Mouse (Mus musculus) left cerebral cortex, adult 9 months (tissue): Measurements from ENCODE around the gene Thap11.
A peak's percentile ranks its signal among the peaks of the same experiment; 100 is the strongest.
"Not testable (repeated sequence)": the region's sequence is repeated elsewhere in the genome, so short reads cannot be mapped to it uniquely, and the experiment has no call there.

Experiments used
- DNase-seq, 2 experiments: peaks; one replicate each; pipeline ENCODE4 v3.0.0; 2022; ENCODE audit warnings: low spot score in 2 of 2

Gene Thap11

DNA sequence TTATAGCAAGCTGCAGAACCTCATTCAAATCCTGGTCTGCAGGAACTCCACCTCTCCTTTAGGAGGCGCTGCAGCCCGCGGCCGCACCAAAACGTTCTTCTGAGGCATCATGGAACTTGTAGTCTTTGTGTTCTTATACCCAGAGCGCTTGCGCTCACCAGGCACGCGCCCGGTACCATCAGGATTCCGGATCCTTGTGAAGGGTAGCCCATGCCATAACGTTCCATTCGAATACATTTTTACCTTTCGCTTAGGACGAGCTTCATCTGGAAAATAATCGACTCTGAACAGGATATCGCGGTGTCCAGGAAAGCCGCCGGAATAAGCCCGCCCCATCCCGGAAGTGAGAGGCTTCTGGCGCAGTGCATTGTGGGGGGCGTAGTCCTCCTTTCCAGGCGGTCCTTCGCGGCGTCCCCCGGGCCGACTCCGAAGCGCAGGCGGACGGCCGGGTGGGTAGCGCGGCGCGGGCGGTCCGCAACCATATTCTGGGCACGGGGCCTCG, at the start of gene Thap11:
TSS of gene Thap11 (plus strand) at position 418 of the 502 bp plus-strand sequence.
- DNase-seq: peak; percentile 76 to 90

DNA sequence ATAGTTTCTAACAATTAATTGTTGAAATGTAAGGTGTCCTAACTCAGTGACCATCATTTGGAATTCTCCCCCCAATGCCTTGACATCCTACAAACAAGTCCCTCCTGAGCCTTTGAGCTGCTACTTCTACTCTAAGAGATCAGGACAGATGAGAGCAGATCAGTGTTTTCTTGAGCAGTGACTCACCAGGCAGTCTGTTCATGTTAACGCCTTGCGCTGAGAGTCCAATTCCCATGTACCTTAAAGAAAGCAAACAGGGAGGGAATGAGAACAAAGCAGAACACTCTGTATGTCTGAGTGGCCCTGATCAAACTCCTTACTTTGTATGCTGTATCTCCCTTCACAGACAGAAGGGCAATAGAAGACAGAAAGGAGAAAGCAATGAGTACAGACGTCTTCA, 49.6 kb upstream of the Thap11 start:
- DNase-seq: no peak

DNA sequence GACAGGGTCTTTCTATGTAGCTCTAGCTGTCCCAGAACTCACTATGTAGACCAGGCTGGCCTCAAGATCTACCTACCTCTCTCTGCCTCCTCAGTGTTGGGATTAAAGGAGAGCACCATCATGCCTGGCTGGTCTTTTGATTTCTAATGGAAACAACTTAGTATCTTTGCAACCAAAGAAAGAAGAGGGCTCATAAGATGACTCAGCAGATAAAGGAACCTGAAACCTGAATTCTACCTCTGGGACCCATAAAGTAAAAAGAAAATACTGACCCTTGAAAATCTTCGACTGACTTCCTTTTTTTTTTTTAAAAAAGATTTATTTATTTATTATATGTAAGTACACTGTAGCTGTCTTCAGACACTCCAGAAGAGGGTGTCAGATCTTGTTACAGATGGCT, 49.0 kb upstream of the Thap11 start:
- DNase-seq: no peak

DNA sequence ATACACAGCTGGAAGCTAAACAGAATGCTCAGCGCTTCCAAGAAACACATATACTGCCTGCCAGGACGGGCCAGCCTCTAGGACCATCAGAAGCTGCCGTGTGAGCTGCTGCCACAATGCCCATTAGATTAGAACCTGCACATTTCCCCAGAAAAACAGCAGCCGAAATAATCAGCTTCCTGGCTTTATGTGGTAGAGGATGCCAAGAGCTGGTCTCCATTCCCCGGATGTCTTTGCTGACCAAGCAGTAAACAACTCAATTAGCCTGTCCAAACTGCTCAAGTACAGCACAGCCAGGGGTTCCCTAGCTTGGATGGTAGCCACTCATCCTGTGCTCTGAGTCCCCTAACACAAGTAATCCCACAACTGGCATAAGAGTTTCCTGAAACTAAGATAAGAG, 47.2 kb upstream of the Thap11 start:
- DNase-seq: no peak

DNA sequence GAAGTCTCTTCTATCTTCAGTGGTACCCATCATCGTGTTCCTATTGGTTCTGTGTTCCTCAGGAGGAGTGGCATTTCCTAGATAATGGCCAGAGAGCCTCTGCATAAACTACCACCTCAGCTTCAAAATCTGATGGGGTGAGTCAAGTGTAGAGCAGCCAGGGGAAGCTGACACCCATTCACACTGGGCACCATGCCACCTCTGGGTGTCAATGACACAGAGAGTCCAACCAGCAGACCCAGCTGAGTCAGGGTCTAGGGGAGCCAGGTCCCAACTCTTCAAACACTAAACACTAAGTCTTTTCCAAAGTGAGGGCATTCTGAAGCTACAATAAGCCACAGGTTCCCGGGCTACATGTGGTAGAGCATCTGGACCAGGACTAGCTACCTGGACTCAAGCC, 46.5 kb upstream of the Thap11 start:
- no peak for DNase-seq

DNA sequence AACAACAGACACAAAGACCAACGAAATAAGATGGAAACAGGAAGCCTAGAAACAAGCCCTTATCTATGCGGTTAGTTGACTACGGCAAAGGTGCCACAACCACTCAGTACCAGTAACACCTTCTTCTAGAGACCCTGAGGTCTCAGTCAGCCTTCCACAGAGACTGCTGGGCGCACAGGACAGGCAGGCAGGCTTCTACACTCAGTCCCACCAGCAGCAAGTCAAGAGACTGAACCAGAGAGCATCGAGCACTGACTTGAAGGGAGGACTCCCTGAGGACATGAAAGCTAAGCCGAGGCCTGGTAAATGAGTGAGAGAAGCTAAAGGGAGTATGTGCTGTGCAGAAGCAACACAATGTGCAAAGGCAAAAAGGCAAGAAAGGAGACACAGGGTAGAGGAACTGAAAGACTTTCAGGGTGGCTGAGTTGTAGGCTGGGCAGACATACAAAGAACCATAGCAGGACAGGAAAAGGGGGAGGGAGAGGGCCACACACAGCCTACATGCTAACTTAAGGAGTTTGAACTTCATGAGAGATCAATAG, 44.6 kb upstream of the Thap11 start:
- no peak for DNase-seq

DNA sequence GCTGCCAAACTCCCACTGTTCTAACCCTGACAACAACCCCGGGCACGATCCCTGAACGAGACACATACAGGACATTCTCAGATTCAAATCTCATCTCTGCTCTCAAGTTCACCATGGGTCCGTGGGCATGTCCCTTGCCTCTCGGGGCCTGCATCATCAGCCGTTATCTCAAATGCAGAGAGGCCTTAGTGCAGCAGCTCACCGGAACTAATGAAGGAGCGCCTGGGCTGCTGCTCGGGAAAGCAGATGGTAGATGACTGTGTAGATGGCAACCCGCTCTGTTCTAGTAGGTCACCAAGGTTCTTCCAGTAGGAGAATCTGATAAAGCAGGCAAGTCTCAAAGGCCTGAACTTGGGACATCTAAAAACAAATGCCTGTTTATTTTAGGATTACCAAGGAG, 43.9 kb upstream of the Thap11 start:
- DNase-seq: no peak

DNA sequence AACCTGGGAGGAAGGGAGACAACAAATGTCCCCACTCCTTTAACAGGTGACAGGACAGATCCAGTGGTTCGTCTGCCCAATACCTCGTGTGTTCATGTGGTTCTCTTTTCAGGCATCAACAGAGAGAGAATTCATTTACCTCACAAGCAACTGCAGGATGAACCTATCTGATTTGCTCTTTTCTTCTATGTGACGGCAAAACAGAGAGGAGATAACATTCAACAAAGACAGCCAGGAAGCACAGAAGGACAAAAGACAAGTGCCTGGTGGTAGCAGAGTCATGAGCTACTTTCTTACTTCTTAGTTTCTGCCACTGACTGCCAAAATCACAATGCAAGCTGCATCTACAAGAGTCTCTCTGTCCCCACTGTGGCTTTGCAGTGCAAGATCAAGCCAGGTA, 43.4 kb upstream of the Thap11 start:
- DNase-seq: no peak

DNA sequence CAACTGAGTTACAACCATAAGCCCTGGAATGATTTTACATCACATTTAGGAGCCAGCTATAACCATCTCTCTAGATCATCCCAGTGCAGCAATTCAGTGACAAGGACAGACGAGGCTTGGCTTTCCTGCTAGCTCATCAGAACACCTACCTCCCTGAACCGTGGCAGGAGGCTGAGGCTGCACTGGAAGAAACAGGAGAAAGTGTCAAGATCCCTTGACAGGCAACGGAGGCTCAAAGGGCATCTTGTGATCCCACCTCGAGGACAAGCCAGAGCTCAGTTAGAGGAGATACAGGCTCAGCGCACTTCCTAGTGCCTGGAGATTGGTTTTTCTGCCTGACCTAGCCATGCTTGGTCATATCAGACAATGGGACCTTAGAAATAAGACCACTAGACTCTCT, 42.4 kb upstream of the Thap11 start:
- no peak for DNase-seq

DNA sequence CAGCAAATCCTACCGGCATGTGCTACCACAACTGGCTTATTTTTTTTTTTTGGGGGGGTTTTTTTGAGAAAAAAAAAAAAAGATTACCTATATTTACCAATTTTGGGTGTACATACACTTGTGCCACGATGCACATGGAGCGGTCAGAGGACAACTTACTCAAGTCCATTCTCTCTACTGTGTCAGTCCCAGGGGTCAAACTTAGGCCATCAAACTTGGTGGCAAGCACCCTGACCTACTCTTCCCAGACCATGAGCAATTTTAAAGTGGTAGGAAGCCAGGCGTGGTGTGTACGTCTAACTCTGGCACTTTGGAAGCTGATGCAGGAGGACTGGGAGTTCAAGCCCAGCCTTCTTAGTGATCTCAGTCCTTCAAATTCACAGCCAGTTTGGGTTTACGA, 41.7 kb upstream of the Thap11 start:
- no peak for DNase-seq

DNA sequence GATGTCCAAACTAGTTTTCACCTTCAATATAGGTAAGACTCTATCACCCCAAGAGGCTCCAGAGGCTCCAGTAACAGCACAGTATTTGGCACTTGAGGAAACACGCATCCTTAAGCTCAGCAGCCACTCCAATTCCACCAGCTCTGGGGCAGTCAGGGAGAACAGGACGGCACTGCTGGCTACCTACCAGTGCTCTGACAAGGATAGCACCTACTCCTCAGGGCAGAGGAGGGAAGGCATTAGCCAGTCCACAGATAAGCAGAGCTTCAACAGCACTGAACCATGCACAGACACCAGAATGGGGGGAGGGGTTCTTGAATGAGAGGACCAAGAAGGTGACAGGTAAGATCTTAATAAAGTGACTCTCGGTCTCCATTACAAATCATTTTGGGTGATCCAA, 35.3 kb upstream of the Thap11 start:
- no peak for DNase-seq

DNA sequence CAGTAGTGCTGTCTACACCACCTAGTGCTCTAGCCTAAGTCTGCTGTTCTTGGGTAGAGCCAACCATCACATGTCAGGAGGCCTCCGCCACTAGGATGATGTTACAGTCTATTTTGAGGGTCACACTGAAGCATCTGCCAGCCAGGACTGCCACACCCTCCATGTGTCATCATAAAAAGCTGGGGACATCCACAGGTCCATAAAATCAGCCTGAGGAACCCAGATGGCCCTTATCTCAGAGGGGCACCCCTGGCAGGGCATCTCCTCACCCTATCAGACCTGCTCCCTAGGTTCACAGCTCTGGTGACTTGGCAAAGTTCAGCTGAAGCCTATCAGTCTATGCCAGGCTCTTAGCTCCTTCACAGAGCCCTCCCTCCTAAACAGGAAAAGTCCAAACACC, 34.0 kb upstream of the Thap11 start:
- DNase-seq: no peak

DNA sequence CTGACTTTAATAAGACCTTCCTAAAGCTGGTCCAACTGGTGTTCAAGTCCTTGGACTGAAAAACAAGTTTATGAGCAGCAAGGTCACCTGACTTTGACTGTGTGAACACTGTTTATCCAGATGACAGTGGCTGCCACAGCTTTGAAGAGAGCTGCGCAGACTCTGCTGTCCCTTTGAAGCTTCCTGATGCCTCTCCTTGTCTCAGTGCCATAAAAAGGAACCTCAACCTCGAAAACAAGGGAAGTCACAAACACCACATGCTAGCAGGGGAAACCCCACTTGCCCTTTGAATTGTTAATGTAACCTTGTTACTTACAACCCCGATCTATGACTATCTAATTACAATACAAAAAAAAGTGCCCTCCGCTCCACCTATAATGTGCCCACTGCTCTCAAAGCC, 29.4 kb upstream of the Thap11 start:
- no peak for DNase-seq

DNA sequence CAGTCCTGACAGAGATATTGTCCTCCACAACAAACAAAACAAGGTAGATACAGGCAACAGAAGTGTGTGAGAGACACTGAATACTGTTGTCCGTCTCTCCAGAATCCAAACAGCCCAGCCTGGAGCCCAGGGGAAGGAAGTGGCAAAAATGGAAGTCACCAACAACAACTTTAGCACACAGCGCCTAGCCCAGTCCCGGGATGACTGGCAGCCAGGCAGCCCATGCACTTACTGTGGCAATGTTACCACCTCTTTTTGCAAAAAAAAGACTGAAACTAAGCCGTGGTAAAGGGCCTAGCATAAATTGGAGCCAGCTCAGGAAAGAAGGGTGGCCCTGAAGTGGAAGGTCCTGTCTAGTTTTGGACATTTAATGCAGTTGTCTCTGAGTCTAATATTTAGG, 28.6 kb upstream of the Thap11 start:
- no peak for DNase-seq

DNA sequence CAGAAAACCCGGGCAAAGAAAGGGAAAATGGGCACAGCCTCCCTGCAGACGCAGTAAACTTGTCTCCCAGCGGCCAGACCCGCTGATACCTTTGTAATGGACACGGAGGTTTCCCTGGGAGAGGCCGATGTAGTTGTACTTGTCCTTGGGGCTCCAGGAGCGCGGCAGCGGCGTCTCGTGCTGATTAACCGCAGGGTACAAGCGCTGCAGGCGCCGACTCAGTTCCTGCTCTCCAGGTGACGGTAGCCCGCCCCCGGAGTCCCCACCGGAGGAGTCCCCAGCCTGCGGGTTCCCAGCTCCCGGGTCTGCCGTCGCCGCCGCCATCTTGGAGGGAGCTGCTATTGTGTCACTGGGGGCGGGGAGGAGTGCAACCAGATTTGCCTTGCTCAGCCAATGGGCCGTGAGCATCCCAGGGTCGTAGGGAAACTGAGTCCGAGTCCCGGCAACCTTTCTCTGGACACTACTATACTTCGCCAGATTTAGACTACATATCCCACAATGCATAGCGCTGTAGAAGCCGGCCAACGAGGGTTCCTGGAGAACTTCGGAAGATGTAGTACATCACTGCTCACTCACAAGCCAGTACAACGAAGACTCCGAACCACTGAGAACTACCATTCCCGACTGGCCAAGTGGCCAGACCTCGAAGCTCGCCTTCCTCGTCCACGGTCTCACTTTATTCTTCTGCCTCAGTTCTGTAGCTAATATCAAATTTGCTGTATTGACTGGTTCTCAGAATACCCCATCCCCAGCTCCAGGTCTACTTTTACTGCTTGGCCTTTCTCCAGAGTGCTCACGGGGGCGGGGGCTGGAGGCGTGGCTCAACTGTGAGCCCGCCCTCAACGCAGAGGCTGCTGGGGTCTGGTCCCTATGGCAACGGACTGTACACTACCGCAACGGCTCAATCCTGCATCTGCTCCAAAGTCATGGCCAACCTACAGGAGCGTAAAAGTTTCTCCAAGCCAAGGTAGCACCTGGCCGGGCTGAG, 27.8 kb upstream of the Thap11 start, which contains the start of the genes Ranbp10 and Tsnaxip1:
TSS of gene Ranbp10 (minus strand) at position 490 of the 988 bp plus-strand sequence.
TSS of gene Tsnaxip1 (plus strand) at position 871 of the 988 bp plus-strand sequence.
- DNase-seq: peak; percentile 99

DNA sequence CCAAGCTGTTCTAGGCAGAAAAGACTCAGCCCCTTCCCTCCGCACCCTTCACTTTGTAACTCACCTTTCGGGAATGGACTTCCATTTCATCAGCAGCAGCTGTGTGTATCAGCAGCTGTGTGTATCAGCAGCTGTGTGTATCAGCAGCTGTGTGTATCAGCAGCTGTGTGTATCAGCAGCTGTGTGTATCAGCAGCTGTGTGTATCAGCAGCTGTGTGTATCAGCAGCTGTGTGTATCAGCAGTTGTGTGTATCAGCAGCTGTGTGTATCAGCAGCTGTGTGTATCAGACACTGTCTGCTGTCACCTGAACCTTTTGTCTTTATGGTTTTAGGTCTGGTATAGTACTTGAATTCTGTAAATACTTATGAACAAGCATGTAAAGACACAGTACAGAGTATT, 21.2 kb upstream of the Thap11 start:
- not testable (repeated sequence) for DNase-seq

DNA sequence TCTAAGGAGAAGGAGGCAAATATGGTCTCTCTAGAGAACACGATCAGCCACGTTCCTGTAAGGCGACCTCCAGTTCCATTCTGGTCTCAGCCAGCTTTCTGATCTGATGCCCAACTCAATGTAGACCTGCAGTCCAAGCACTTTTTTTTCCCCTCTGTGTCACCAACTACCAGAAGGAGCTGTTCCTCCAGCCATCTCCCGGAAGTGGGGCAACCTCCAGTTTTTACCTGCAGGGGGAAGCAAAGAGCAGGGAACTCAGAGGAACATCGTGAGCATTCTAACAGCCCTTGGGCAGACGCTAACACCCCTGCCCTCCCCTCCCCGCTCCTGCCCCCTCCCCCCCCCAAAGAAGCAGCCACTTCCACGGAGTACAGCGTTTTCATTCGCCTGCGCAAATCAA, 19.6 kb upstream of the Thap11 start:
- peak in 1 of 2 experiments; percentile 73 for DNase-seq

DNA sequence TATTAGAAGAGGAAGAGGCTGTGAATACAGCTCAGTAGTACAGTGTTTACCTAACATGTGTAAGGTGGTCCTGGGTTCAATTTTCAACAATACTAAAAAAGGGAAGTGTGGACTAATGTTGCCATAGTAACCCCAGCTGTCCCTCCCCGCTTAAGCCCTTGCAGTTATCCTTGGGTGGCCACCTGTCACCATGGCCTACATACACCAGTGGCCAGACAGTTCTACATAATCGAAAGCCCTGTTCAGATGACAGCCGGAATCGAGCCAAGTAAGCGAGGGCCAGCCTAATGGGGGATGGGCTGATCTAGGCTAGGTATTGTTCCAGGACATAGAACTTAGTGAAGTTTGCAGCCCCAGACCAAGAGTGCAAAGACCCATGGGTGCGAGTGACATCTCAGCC, 17.9 kb upstream of the Thap11 start:
- DNase-seq: no peak

DNA sequence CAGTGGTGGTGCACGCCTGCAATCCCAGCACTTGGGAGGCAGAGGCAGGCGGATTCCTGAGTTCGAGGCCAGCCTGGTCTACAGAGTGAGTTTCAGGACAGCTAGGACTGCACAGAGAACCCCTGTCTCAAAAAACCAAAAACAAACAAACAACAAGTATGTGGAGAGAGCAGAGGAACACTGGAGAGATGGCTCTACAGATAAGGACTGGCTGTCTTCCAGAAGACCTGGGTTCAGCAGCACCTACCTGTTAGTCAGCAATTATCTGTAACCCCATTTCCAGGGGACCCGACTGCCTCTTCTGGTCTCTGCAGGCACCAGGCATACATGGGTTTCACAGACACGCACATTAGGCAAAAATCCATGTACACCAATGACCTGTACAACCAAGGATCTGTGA, 15.7 kb upstream of the Thap11 start:
- no peak for DNase-seq

DNA sequence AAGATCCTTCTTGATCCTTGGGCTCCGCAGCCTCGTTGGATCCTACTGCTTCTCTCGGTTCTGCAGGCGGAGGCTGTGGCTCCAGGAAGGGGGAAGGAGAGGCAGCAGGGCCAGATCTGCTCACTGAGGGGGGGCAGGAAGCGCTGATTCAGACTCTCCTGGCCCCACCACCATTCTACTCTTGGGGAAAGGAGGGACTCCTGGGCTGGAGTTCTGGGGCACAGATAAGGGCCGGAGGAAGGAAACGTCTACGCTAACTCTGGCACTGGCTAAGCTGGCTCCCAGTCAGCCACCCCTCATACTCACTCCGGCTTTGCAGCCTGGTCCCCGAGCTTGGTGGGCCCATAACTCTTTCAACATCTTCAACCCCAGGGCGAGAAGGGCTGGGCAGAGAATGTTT, 8.3 kb upstream of the Thap11 start:
- DNase-seq: no peak

DNA sequence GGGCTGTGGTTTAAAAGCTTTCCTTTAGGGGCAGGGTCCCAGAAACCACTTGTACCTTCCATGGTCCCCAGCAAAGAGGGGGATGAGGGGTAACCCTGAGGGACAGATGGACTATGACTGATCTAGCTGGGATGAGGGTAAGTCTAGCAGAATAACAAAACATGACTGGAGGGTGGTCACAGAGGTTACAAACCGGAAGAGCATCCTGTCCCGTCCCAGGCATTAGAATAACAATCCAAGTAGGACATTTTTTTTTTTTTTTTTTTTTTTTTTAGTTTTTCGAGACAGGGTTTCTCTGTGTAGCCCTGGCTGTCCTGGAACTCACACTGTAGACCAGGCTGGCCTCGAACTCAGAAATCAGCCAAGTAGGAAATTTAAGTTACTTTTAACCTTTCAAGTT, 4.9 kb upstream of the Thap11 start:
- DNase-seq: no peak

DNA sequence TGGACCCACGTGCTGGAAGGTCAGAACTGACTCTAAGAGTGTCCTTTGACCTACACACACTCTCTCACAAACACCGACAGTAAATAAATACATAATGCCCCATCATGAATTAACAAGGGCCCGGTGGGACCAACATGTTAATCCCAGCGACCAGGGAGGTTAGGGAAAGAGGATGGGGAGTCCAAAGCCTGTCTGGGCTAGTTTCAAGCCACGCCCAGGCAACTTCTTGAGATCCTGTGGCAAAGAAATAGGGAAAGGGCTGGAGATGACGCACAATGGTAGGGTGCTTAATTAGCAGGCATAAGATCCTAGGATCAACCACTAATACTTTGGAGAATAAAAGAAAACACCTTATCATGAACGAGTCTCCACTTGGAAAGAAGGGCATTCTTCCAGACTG, 4.3 kb upstream of the Thap11 start:
- DNase-seq: no peak

DNA sequence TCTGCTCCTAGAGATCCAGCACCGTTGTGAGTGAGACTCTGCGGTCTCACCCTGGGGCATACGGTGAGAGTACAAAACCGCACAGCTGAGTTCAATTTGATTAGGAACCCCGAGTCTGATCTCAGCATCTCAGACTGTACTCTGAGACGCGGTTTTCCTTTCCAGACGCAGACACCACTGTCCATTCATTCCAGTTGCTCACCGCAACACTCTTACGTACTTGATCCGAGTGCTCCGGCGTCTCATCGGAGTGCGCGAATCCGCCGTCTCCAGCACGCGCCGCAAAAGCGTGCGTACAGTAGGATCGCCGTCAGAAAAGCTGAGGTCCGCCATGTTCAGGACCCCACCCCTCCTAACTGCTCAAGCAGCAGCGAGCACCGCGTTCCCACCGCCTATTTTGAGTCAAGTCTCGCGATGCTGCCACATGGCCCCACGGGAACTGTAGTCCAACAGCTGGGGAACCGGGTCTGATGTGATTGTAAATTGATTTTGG, 3.2 kb upstream of the Thap11 start:
- DNase-seq: peak; percentile 70 to 91
